Mouse (Mus musculus) thymus, adult 2 months (tissue): ENCODE results near the gene Trp73.

Experiments used
- CTCF ChIP-seq: fragments of 200-500 bp; IDR thresholded peaks from 2 replicates; pipeline ENCODE4 v1.5.1; 2012; ENCODE audit warnings: mild to moderate bottlenecking, control low read depth, low read length, moderate library complexity, borderline replicate concordance; ENCODE audit not compliant: control insufficient read depth, poor library complexity, insufficient read depth; ENCODE audit errors: extremely low read depth
- POLR2A ChIP-seq: fragments of 200-500 bp; IDR thresholded peaks from 2 replicates; pipeline ENCODE4 v1.6.1; 2012; ENCODE audit warnings: mild to moderate bottlenecking, low read length, control low read depth, moderate library complexity; ENCODE audit not compliant: control insufficient read depth, poor library complexity, insufficient read depth; ENCODE audit errors: extremely low read depth

DNA sequence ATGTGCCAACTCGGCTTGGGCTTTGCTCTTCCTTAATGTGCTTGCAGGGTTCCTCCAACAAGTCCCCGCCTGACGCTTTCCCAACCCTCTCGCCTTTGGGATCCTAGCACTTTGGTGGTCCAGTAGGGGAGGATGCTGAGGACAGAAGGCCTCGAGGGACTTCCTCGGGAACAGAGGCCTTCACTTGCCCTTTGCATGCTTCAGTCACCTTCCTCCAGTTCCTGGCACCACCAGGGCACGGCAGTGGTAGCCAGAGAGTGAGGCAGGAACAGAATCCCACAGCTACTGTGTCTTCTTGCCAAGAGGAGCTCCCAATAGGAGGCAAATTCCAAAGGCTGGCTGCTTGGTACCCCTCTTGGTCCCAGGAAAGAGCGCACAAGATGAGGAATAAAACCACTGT lies 36.6 kb downstream of the Trp73 start:
- TF ChIP-seq CTCF = no peak
- no peak for TF ChIP-seq POLR2A
